Mouse (Mus musculus): ENCODE data around the gene Prkce. TPM values are rescaled to one million over a fixed set of nuclear protein-coding genes. Genes with fewer than 3 reads are reported as not detected.
"Not testable (repeated sequence)": the region's sequence is repeated elsewhere in the genome, so short reads cannot be mapped to it uniquely, and the experiment has no call there.

The Prkce gene
- total RNA-seq, 2 experiments from 2014 or later, result 276 to 292 TPM

GRCm38 (mm10) chr17:86447101-86447598, 279.6 kb downstream of the Prkce start:
- intact Hi-C loops (cut with DNase I), result no loop called here
- no peak for DNase-seq (ENCODE audit: low spot score in 2 of 2)

GRCm38 (mm10) chr17:86452934-86453333, 285.3 kb downstream of the Prkce start:
- intact Hi-C loops (cut with DNase I), result no loop called here

DNA sequence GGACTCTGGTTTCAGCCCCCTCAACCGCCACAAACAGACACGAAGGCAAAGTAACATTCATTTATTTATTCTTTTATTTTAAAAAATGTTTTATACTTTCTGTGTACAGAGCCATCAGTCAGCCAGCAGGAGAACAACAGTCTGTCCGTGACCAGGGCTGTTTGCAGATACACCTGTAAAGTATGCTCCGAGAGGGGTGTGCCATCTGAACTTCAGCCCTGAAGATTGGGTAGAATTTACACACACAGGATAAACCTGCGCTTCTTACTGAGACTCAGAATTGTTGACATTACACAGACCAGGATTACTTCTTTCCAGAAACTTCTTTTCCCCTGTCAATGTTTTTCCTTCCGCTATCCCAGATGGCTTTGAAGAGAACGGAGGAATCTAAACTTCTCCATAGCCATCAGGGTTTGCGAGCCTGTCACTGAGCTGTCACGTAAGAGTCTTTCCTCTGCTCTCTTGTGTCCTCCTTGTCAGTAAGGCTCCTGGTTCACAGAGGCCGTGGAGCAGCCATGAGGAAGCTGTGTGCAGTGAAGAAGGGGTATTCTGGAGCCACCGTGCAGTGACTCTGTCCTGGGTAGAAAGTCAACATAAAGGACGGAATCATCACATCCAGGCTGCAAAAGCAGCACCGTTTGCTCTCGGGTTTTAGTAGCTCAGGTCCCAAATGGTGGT, 286.2 kb downstream of the Prkce start:
- no peak for DNase-seq (ENCODE audit: low spot score in 2 of 2)
- intact Hi-C loops (cut with DNase I), result no loop called here

More at GRCm38 (mm10) chr17:86452934-86453333, 285.3 kb downstream of the Prkce start:
- no peak for DNase-seq (ENCODE audit: low spot score in 2 of 2)

DNA sequence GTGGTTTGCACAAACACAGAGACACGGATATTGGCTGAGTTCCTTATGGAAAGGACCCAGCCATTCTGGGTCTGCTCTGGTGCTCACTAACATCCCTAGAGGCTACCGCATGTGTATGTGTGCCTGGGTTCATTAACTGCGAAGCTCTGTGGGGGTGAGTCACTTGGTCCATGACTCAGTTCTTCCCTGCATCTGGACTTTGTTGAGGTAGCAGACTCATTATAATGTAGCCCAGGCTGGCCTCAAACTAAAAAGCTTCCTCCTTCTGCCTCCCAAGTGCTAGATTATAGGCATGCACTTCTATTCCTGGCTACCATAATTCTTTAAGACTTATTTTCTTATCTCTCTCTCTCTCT, 286.7 kb downstream of the Prkce start:
- intact Hi-C loops (cut with DNase I), result no loop called here
- no peak for DNase-seq (ENCODE audit: low spot score in 2 of 2)

- DNase-seq (ENCODE audit: low spot score in 2 of 2), result no peak
Measured at GRCm38 (mm10) chr17:86456512-86456911, 288.9 kb downstream of the Prkce start.

GRCm38 (mm10) chr17:86458302-86458980, 290.9 kb downstream of the Prkce start:
- no peak for DNase-seq (ENCODE audit: low spot score in 2 of 2)
- intact Hi-C loops (cut with DNase I), result no loop called here

More at GRCm38 (mm10) chr17:86456512-86456911, 288.9 kb downstream of the Prkce start:
- intact Hi-C loops (cut with DNase I), result no loop called here

DNA sequence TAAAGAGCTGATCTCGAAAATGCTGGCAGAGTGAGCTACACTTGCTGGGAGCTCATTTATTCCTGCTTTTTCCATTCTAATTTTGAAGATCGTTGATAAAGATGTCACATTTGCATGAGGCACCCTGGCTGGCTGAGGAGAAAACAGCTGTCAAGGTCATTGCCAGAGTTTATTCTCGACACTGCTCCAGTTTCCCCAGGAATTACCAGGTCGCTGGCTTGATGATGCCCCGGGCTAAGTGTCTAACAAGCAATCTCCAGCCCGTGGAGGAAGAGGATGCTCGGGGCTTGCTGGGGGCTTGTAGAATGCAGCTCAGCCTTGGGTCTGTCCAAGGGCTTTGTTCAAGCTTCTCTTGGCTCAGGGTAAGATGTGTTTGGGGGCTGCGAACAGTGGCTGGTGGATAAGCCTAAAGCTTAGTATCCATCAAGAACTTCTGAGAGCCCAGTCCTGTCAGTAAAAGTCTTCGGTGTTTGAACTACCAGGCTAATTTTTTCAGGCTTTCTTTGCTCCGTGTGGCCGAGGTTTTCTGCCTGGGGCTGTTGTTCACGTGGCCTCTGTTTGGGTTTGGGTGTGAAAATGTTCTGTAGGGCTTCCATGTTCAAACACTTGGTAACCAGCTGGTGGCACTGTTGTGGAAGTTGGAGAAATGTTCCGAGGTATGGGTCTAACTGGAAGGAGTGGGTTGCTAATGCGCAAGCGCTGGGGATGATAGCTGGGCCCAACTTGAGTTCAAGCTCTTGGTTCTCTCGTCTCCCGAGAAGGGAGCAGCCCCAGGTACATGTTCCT, 293.3 kb downstream of the Prkce start:
- DNase-seq (ENCODE audit: low spot score in 2 of 2), result no peak
- intact Hi-C loops (cut with DNase I), result no loop called here

DNA sequence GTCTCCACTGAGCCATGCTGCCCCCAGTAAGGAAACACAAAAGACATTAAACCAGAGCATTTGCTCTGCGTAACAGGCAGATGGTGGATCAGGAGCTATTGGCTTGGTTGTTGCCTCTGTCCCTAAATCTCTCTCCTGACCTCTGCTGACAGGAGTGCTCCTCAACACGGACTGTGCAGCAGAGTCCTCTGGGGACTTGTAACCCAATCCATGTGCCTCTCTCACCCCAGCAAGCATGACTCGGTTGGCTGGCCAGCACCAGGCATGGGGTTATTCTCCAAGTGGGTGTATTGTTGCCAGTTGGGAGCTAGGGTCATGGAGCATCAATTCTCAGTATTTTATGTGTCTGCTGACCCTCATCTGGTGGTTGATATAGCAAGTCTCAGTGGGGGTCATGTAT, 295.8 kb downstream of the Prkce start:
- intact Hi-C loops (cut with DNase I), result no loop called here
- no peak for DNase-seq (ENCODE audit: low spot score in 2 of 2)

DNA sequence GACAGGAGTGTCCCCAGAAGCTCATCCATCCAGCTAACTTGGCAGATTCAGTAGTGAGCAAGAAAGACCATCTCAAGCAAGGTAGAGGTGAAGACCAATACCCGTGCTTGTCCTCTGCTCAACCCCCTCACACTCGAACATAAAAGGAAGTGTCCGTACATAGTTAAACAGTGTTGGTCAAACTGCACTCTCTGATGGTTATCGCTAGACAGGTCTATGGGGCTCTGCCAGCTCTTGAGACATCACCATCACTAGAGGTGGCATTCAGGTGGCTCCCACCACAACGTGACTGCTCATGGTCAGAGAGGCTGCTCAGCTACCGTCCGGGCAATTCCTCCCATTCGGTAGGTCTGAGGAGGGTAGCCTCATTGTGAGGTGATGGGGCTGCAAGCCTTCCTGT, 296.6 kb downstream of the Prkce start:
- DNase-seq (ENCODE audit: low spot score in 2 of 2), result no peak
- intact Hi-C loops (cut with DNase I), result no loop called here

DNA sequence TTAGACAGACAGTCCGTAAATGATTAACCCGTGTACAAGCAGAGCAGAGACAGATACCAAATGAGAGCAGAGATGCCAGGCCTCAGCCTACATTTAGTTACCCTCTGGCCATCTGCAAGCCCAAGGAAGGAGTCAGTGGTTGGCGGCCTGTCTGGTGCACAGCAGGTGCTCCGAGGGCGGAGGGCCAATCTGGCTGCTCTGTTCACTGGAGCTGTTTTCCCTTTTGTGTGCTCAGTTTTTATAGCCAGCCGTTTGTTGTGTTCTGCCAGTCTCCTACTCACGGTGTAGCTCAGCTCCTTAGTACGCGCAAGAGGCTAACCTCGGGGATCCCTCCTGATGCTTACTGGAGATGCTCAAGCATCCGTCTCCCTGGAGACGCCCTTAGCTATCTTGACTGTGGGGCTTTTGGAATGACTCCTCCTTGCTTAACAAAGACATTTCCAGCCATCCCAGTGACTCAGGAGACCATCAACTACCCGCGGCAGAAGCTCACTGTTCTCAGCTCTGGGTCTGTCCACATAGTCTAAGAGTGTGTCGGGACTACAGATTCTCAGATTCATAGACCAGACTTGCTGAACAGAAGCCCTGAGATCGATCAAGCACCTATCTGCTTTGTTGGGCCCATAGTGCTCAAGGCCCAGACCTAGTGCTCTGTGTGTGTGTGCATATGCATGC, 297.2 kb downstream of the Prkce start:
- intact Hi-C loops (cut with DNase I), result no loop called here
- peak in 1 of 2 experiments; percentile 42 for DNase-seq (ENCODE audit: low spot score in 2 of 2)

GRCm38 (mm10) chr17:86465865-86466264, 298.3 kb downstream of the Prkce start:
- intact Hi-C loops (cut with DNase I), result no loop called here
- DNase-seq (ENCODE audit: low spot score in 2 of 2), result no peak

GRCm38 (mm10) chr17:86466412-86466811, 298.8 kb downstream of the Prkce start:
- intact Hi-C loops (cut with DNase I), result no loop called here
- no peak for DNase-seq (ENCODE audit: low spot score in 2 of 2)

DNA sequence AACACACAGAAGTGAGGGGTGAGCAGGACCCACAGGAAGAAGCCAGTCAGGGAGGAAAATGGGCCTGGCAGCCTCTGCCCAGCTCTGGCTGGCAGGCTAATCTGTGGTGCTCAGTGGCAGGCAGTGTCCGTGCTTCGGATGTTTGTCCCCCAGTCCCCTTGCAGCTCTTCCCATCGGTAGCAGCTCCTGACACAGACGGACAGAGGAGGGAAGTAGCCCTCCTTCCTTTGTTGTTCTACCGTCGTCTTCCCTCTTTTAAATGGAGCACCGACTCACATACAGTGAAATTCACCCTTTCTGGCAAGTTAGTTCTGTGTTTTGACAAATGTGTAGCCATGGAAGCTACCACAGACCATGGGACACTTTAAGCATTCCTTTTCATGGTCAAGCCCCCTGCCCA, 299.3 kb downstream of the Prkce start:
- no peak for DNase-seq (ENCODE audit: low spot score in 2 of 2)
- intact Hi-C loops (cut with DNase I), result no loop called here

DNA sequence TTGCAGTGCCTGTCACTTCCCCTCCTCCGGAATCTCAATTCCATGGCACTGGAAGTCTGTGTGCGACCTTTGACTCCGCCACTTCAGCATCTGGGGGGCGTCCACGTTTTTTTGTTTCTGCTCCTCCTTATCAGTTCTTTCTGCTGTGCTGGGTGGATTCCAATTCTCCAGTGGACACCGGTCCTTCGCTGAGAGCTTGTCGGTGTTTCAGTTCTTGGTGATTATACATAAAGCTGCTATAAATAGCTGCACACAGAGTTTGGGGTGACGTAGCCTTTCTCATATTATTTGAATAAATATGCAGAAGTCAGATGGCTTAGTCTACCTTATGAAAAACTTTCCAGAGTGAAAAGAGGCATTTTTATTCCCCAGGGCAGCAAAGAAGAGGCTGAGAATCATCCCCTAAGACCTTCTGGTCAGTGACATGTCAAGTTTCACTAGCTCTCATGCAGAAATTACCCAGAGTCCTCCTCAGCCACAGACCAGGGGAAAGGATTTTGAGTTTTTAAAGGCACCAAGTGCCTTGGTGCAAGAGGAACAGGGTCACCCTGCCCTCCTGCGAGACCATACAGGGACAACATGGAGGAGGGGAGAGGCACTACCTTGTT, 299.8 kb downstream of the Prkce start:
- intact Hi-C loops (cut with DNase I), result no loop called here
- DNase-seq (ENCODE audit: low spot score in 2 of 2), result no peak

DNA sequence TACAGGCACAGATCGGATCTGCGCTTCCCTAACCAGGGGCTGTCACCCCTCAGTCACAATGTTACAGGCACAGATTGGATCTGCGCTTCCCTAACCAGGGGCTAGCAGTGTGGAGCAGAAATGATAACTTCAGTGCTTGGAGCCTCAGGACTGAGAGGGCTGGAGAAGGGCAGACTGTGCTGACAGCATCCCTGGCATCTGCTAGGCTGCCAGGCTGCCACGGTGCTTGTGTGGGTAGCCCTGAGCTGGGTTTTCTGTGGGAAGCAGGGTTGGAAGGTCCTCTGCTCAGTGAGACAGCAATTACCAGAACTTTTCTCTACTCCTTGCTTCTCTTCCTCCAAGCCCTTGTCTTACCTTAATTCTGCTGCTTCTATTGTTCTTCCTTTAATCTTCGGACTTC, 300.4 kb downstream of the Prkce start:
- intact Hi-C loops (cut with DNase I), result no loop called here
- DNase-seq (ENCODE audit: low spot score in 2 of 2), result no peak

DNA sequence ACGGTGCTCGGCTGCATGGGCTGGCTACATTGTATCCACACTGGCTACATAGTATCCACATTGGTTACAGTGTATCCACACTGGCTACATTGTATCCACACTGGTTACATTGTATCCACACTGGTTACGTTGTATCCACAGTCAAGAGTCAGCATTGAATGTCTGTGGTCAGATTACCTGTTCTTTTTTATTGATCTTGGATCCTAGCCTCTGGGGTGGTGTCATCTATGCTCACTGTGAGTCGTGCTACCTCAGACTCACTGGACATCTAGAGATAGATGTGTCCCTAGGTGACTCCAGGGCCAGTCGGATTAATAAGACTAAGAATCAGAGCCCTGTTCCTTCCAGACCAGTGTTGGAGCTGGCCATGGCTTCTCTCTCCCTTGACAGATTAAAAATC, 302.6 kb downstream of the Prkce start:
- no peak for DNase-seq (ENCODE audit: low spot score in 2 of 2)
- intact Hi-C loops (cut with DNase I), result no loop called here

GRCm38 (mm10) chr17:86471684-86472083, 304.1 kb downstream of the Prkce start:
- intact Hi-C loops (cut with DNase I), result no loop called here

GRCm38 (mm10) chr17:86476674-86477073, 309.1 kb downstream of the Prkce start:
- no peak for DNase-seq (ENCODE audit: low spot score in 2 of 2)
- intact Hi-C loops (cut with DNase I), result no loop called here

More at GRCm38 (mm10) chr17:86471684-86472083, 304.1 kb downstream of the Prkce start:
- DNase-seq (ENCODE audit: low spot score in 2 of 2), result peak in 1 of 2 experiments; percentile 45

DNA sequence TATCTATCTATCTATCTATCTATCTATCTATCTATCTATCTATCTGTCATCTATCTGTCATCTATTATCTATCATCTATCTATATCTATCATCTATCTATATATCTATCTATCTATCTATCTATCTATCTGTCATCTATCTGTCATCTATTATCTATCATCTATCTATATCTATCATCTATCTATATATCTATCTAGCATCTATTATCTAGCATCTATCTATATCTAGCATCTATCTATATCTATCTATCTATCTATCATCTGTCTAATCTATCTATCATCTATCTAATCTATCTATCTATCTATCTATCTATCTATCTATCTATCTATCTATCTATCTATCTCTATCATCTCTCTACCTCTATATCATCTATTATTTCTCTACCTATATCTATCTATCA, 309.8 kb downstream of the Prkce start:
- DNase-seq (ENCODE audit: low spot score in 2 of 2); intact Hi-C loops (cut with DNase I): not testable (repeated sequence)

Measured in left cerebral cortex, postnatal 36 days (tissue).